28 mouse cellular contexts compared by ENCODE assay signal in genomic region chr1:43124726-43125125, GRCm38 (mm10). TPM values are rescaled to one million over a fixed set of nuclear protein-coding genes. Genes with fewer than 3 reads are reported as not detected.
A peak's percentile ranks its signal among the peaks of the same experiment; 100 is the strongest.
DNase-seq lines count a peak whose midpoint lies in the region; ATAC-seq and TF ChIP-seq lines count a peak whose summit lies in the region.
"Had no signal": no experiment of that assay in that cellular context is flagged by ENCODE, and none has a peak within 500 bp of the region (broad histone marks: within the 10 kb centered on the region; RNA-seq: fewer than 3 reads in every experiment).

No protein-coding gene starts in this region.

- H3K4me3 ChIP-seq in heart, embryonic 15.5 days, result no peak overlapping the region
- H3K4me3 ChIP-seq in lung, embryonic 16.5 days (ENCODE audit: low read length), result no peak overlapping the region
- no peak overlapping the region for H3K4me3 ChIP-seq in embryonic fibroblast, embryonic 13.5 days (ENCODE audit: insufficient read depth, low read length)
- no peak overlapping the region for H3K4me3 ChIP-seq in neural tube, embryonic 15.5 days (replicated peaks)
- H3K4me3 ChIP-seq: embryonic facial prominence, embryonic 13.5 days; erythroblast, embryonic 14.5 days; gastrocnemius, adult 2 months; kidney, embryonic 15.5 days; left cerebral cortex, adult 2 months; limb, embryonic 12.5 days; liver, embryonic 15.5 days; midbrain, embryonic 13.5 days; neural tube, embryonic 13.5 days had no signal

- peaks cover 70% of the 10 kb centered on the region for H3K36me3 ChIP-seq in heart, embryonic 15.5 days
- H3K36me3 ChIP-seq in lung, embryonic 16.5 days (ENCODE audit: control insufficient read depth, insufficient read depth, low read length), result no peaks in the 10 kb centered on the region
- H3K36me3 ChIP-seq in neural tube, embryonic 15.5 days, result peaks cover 26% of the 10 kb centered on the region
- H3K36me3 ChIP-seq: G1E; liver, embryonic 15.5 days had no signal

- peak; percentile 73 for DNase-seq in heart, adult 11 months
- DNase-seq in heart, postnatal 14 days, result no peak
- no peak for DNase-seq in heart, postnatal 36 days
- no peak for DNase-seq in lung, postnatal 4 days
- DNase-seq: adrenal gland, postnatal 25 days; cerebellum, adult 11-12 months; cerebellum, postnatal 10 days; gastrocnemius, adult 2 months; kidney, postnatal 25 days; thymus, adult 2 months; thymus, postnatal 36 days had no signal

- no peak for ATAC-seq in heart, embryonic 15.5 days (replicated peaks; ENCODE audit: insufficient number of reproducible peaks, insufficient read depth, low FRiP score, low read depth)
- peak; percentile 54; the same call in 1 of the 2 replicates for ATAC-seq in lung, embryonic 16.5 days (ENCODE audit: low read depth)
- ATAC-seq in neural tube, embryonic 15.5 days (ENCODE audit: low FRiP score), result no peak
- ATAC-seq: forebrain, embryonic 16.5 days; hindbrain, embryonic 16.5 days; midbrain, embryonic 13.5 days; Patski had no signal

- no peaks in the 10 kb centered on the region for H3K9me3 ChIP-seq in heart, embryonic 15.5 days (replicated peaks)
- no peaks in the 10 kb centered on the region for H3K9me3 ChIP-seq in lung, embryonic 16.5 days (ENCODE audit: control insufficient read depth, low read length)
- no peaks in the 10 kb centered on the region for H3K9me3 ChIP-seq in neural tube, embryonic 15.5 days (replicated peaks)
- H3K9me3 ChIP-seq: embryonic facial prominence, embryonic 13.5 days; G1E; kidney, embryonic 15.5 days; limb, embryonic 12.5 days; liver, embryonic 15.5 days; midbrain, embryonic 13.5 days; neural tube, embryonic 13.5 days had no signal

- intact Hi-C loops in heart, postnatal 14 days (cut with DNase I), result no loop called here
- intact Hi-C loops in heart, postnatal 36 days (cut with DNase I), result no loop called here

- 40% methylated on average over 4 of the region's 4 CpGs for WGBS in heart, embryonic 15.5 days
- 62% methylated on average over 4 of the region's 4 CpGs for WGBS in lung, embryonic 16.5 days
- WGBS in neural tube, embryonic 15.5 days, result 89% methylated on average over 4 of the region's 4 CpGs

- TF ChIP-seq CTCF in embryonic fibroblast, embryonic 13.5 days (IDR thresholded peaks at IDR 0.05; ENCODE audit: borderline replicate concordance, insufficient read depth, low read length), result no peak

- H3K4me2 ChIP-seq in heart, embryonic 15.5 days, result no peak overlapping the region
- H3K4me2 ChIP-seq in lung, embryonic 16.5 days (ENCODE audit: low read depth, low read length), result no peak overlapping the region
- H3K4me2 ChIP-seq in neural tube, embryonic 15.5 days, result no peak overlapping the region
- H3K4me2 ChIP-seq: embryonic facial prominence, embryonic 13.5 days; kidney, embryonic 15.5 days; limb, embryonic 12.5 days; liver, embryonic 15.5 days; midbrain, embryonic 13.5 days; neural tube, embryonic 13.5 days had no signal

- H3K27ac ChIP-seq in heart, embryonic 15.5 days, result peak overlapping the region; percentile 52
- no peak overlapping the region for H3K27ac ChIP-seq in lung, embryonic 16.5 days (ENCODE audit: low read length)
- peak overlapping the region; percentile 16; the same call in 1 of the 2 replicates for H3K27ac ChIP-seq in embryonic fibroblast, embryonic 13.5 days (ENCODE audit: insufficient read depth, low read length)
- no peak overlapping the region for H3K27ac ChIP-seq in neural tube, embryonic 15.5 days (replicated peaks)
- H3K27ac ChIP-seq: embryonic facial prominence, embryonic 13.5 days; gastrocnemius, adult 2 months; kidney, embryonic 15.5 days; left cerebral cortex, adult 2 months; limb, embryonic 12.5 days; liver, embryonic 15.5 days; macrophage; midbrain, embryonic 13.5 days; neural tube, embryonic 13.5 days had no signal

- H3K4me1 ChIP-seq in heart, embryonic 15.5 days (replicated peaks), result peaks cover 27% of the 10 kb centered on the region
- no peaks in the 10 kb centered on the region for H3K4me1 ChIP-seq in lung, embryonic 16.5 days (replicated peaks; ENCODE audit: control insufficient read depth, insufficient read depth, low read length)
- peaks cover 16% of the 10 kb centered on the region for H3K4me1 ChIP-seq in embryonic fibroblast, embryonic 13.5 days (ENCODE audit: control insufficient read depth, insufficient read depth, low read length)
- H3K4me1 ChIP-seq in neural tube, embryonic 15.5 days, result no peaks in the 10 kb centered on the region
- H3K4me1 ChIP-seq: kidney, embryonic 15.5 days; limb, embryonic 12.5 days; liver, embryonic 15.5 days; midbrain, embryonic 13.5 days; neural tube, embryonic 13.5 days had no signal

- no peak overlapping the region for H3K9ac ChIP-seq in heart, embryonic 15.5 days
- no peak overlapping the region for H3K9ac ChIP-seq in lung, embryonic 16.5 days (ENCODE audit: low read length)
- H3K9ac ChIP-seq in neural tube, embryonic 15.5 days (replicated peaks), result no peak overlapping the region
- H3K9ac ChIP-seq: embryonic facial prominence, embryonic 13.5 days; kidney, embryonic 15.5 days; limb, embryonic 12.5 days; liver, embryonic 15.5 days; midbrain, embryonic 13.5 days; neural tube, embryonic 13.5 days had no signal

- no peaks in the 10 kb centered on the region for H3K27me3 ChIP-seq in heart, embryonic 15.5 days
- H3K27me3 ChIP-seq in lung, embryonic 16.5 days (ENCODE audit: control insufficient read depth, insufficient read depth, low read depth, low read length), result no peaks in the 10 kb centered on the region
- no peaks in the 10 kb centered on the region for H3K27me3 ChIP-seq in neural tube, embryonic 15.5 days (replicated peaks)
- H3K27me3 ChIP-seq: embryonic facial prominence, embryonic 13.5 days; kidney, embryonic 15.5 days; limb, embryonic 12.5 days; liver, embryonic 15.5 days; midbrain, embryonic 13.5 days; neural tube, embryonic 13.5 days; Patski had no signal

- no peak for TF ChIP-seq POLR2A in embryonic fibroblast, embryonic 13.5 days (IDR thresholded peaks at IDR 0.05; ENCODE audit: low read depth, low read length)

RNA-seq across cellular contexts. Expression of gene AI597479, which starts 26.2 kb away (rescaled TPM):
- total RNA-seq in heart, postnatal 14 days (2021), result 10 to 100 TPM; 15.3 to 15.4 TPM
- 20.0 and 22.6 TPM in 2 replicates for polyA plus RNA-seq in heart, embryonic 15.5 days (2015; fragmentation: Nextera tagmentation; extraction: Ambion mirVana)
- 10 to 100 TPM; 17.6 to 19.9 TPM for total RNA-seq in heart, postnatal 36 days (2021)
- polyA plus RNA-seq in lung, embryonic 16.5 days (2015; fragmentation: Nextera tagmentation; extraction: Ambion mirVana), result 29.5 and 32.6 TPM in 2 replicates
- polyA plus RNA-seq in embryonic fibroblast, embryonic 13.5 days (2011; ENCODE audit: insufficient read length, low read depth, missing spikeins), result 16.7 and 18.9 TPM in 2 replicates
- 39.7 and 41.4 TPM in 2 replicates for polyA plus RNA-seq in neural tube, embryonic 15.5 days (2015; fragmentation: Nextera tagmentation; extraction: Ambion mirVana)

RNA-seq across cellular contexts. Expression of gene Tgfbrap1, which starts 26.3 kb away (rescaled TPM):
- total RNA-seq in heart, postnatal 14 days (2021), result 10 to 100 TPM; 13.9 to 15.7 TPM
- 6.2 and 7.4 TPM in 2 replicates for polyA plus RNA-seq in heart, embryonic 15.5 days (2015; fragmentation: Nextera tagmentation; extraction: Ambion mirVana)
- 10 to 100 TPM; 14.9 to 15.3 TPM for total RNA-seq in heart, postnatal 36 days (2021)
- 10.4 and 10.7 TPM in 2 replicates for polyA plus RNA-seq in lung, embryonic 16.5 days (2015; fragmentation: Nextera tagmentation; extraction: Ambion mirVana)
- polyA plus RNA-seq in embryonic fibroblast, embryonic 13.5 days (2011; ENCODE audit: insufficient read length, low read depth, missing spikeins), result 15.1 and 15.5 TPM in 2 replicates
- 13.2 and 14.4 TPM in 2 replicates for polyA plus RNA-seq in neural tube, embryonic 15.5 days (2015; fragmentation: Nextera tagmentation; extraction: Ambion mirVana)

Comparison
In these comparisons a context has a peak if more than half of its experiments do, and no peak if none do; other contexts are left out.
1. H3K27ac ChIP-seq: peak in heart, embryonic 15.5 days (single experiment) and embryonic fibroblast, embryonic 13.5 days (single experiment); none in lung, embryonic 16.5 days (single experiment) and neural tube, embryonic 15.5 days (single experiment).